Mouse (Mus musculus) neural tube, embryonic 11.5 days (tissue): Measurements from ENCODE around the gene Zfp978. TPM values are rescaled to one million over a fixed set of nuclear protein-coding genes. Genes with fewer than 3 reads are reported as not detected.
A peak's percentile ranks its signal among the peaks of the same experiment; 100 is the strongest.
"Not testable (repeated sequence)": the region's sequence is repeated elsewhere in the genome, so short reads cannot be mapped to it uniquely, and the experiment has no call there.

Experiments used
- ATAC-seq: fragments of 200-750 bp; cut with Nextera tagmentation; 2 replicates; pipeline ENCODE4 v1.8.0; 2017; ENCODE audit warnings: moderate number of reproducible peaks, mild to moderate bottlenecking, moderate TSS enrichment, moderate library complexity; ENCODE audit not compliant: insufficient read depth, low FRiP score, low TSS enrichment
- DNase-seq: peaks from one replicate; pipeline ENCODE4 v3.0.0-alpha.2; 2015; ENCODE audit warnings: low spot score
- H3K27ac ChIP-seq: fragments of 300-500 bp; sonication (generic); 2 replicates; pipeline ENCODE4 v1.5.1; 2014; ENCODE audit warnings: low read depth, mild to moderate bottlenecking, low read length
- H3K27me3 ChIP-seq: fragments of 300-500 bp; sonication (generic); 2 replicates; pipeline ENCODE4 v1.6.1; 2014; ENCODE audit warnings: mild to moderate bottlenecking, low read length, mixed read lengths; ENCODE audit not compliant: control insufficient read depth, insufficient read depth
- H3K36me3 ChIP-seq: fragments of 300-500 bp; sonication (generic); 2 replicates; pipeline ENCODE4 v1.6.1; 2014; ENCODE audit warnings: mild to moderate bottlenecking, low read length, moderate library complexity, mixed read lengths; ENCODE audit not compliant: control insufficient read depth, insufficient read depth
- H3K4me1 ChIP-seq: fragments of 300-500 bp; sonication (generic); 2 replicates; pipeline ENCODE4 v1.6.1; 2014; ENCODE audit warnings: low read length, mixed read lengths; ENCODE audit not compliant: control insufficient read depth, insufficient read depth
- H3K4me2 ChIP-seq: fragments of 300-500 bp; sonication (generic); 2 replicates; pipeline ENCODE4 v1.6.1; 2014; ENCODE audit warnings: low read depth, mild to moderate bottlenecking, moderate library complexity
- H3K4me3 ChIP-seq: fragments of 300-500 bp; sonication (generic); 2 replicates; pipeline ENCODE4 v1.5.1; 2014; ENCODE audit warnings: low read depth, low read length
- H3K9ac ChIP-seq: fragments of 300-500 bp; sonication (generic); 2 replicates; pipeline ENCODE4 v1.6.1; 2014; ENCODE audit warnings: mild to moderate bottlenecking, low read length
- H3K9me3 ChIP-seq: fragments of 300-500 bp; sonication (generic); 2 replicates; pipeline ENCODE4 v1.6.1; 2016; ENCODE audit warnings: low read length; ENCODE audit not compliant: control insufficient read depth
- WGBS: fragments of 180-500 bp; shearing (Covaris S2); extraction: QIAGEN DNeasy Blood & Tissue Kit; methylation state at CpG from one replicate; pipeline ENCODE4 v1.1.7; 2014; 5-methylcytosine and 5-hydroxymethylcytosine counted together
- polyA plus RNA-seq: library from polyadenylated mRNA; unstranded; fragments of >200 nt; fragmentation: Nextera tagmentation; extraction: Ambion mirVana; gene quantifications from 2 replicates; pipeline ENCODE4 v1.2.1, GENCODE M21; 2014

Gene Zfp978
- polyA plus RNA-seq, 1 experiment from 2014 or later = 0.28 TPM

DNA sequence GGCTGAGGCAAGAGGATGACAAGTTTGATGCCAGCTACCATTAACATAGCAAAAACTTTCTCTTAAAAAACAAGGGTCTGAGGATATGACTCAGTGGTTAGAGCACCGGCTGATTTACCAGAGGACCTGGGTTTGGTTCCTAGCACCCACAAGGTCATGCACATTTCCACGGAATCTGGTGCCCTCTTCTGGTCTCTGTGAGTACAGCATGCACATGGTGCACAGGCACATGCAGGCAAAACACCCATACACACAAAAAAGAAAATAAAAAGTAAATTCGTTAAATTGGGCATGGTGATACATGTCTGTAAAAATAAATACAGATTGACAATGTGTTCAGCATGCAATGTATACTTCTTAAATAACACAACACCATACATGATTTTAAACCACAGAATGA is 20.9 kb upstream of the Zfp978 start:
- not testable (repeated sequence) for H3K27me3 ChIP-seq, DNase-seq, H3K9ac ChIP-seq, H3K27ac ChIP-seq, H3K4me2 ChIP-seq, H3K36me3 ChIP-seq, H3K4me1 ChIP-seq, ATAC-seq, H3K4me3 ChIP-seq
- peaks cover 46% of the 10 kb centered on the region for H3K9me3 ChIP-seq
- 65% methylated on average over 3 of the region's 3 CpGs for WGBS

DNA sequence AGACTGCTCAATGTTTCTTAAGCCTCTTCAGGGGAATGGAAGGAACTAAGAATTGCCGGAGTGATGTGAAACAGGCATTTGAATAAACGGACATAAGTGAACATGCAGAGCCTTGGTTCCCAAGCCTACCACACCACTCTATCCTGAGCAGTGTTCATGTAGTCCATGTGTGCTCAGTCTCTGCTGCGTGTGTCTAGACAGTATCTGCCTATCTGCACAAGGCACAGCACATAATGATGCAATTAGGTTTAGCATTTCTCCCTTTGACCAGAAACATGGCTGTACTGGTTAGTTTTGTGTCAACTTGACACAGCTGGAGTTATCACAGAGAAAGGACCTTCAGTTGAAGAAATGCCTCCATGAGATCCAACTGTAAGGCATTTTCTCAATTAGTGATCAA is 20.2 kb upstream of the Zfp978 start:
- not testable (repeated sequence) for H3K9ac ChIP-seq, H3K27ac ChIP-seq, DNase-seq, H3K4me2 ChIP-seq, H3K27me3 ChIP-seq, ATAC-seq, H3K4me3 ChIP-seq, H3K36me3 ChIP-seq, H3K4me1 ChIP-seq
- peaks cover 40% of the 10 kb centered on the region for H3K9me3 ChIP-seq
- 89% methylated on average over 3 of the region's 3 CpGs for WGBS

DNA sequence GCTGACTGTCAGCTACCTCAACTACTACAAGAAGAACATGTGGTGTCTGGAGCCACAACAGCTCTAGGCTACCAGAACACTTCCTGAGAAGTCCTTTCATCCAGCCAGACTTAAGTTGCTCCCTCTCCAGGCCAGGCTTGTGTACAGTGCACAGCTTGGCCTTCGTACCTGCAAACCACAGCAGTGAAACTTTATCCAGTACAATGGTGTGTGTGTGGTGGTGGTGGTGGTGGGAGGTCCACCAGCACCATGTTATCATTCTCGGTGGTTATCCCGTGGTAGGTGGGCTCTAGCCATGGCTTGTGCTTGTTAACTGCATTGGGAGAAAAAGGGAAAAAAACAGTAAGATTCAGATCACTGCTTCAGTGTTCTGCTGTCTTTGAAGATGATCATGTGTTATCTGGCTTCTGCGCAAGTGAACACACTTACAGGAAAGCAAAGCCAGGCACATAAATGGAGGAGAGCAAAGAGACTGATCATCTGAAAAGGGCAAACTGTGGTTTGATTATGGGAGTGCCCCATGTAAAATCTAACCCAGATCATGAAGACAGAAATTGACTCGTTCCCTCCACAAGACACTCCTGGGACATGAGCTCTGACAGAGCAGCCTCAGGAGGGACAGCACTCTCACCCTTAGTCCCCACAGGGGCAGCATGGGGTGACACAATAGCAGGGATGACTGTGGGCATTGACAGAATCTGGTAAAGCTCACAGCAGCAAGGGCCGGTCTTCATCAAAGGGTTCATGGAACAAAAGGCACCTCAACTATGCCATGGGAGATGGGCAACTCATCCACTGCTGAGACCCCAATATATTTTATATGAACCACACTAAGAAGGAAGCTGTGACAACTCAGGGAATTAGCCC is 17.8 kb upstream of the Zfp978 start:
- not testable (repeated sequence) for H3K27ac ChIP-seq, H3K36me3 ChIP-seq, H3K4me2 ChIP-seq, H3K4me3 ChIP-seq, H3K27me3 ChIP-seq, H3K9ac ChIP-seq, H3K4me1 ChIP-seq
- H3K9me3 ChIP-seq = peaks cover 35% of the 10 kb centered on the region
- WGBS = 79% methylated on average over 6 of the region's 6 CpGs
- DNase-seq (peak; percentile 10), ATAC-seq (peak; percentile 84)

DNA sequence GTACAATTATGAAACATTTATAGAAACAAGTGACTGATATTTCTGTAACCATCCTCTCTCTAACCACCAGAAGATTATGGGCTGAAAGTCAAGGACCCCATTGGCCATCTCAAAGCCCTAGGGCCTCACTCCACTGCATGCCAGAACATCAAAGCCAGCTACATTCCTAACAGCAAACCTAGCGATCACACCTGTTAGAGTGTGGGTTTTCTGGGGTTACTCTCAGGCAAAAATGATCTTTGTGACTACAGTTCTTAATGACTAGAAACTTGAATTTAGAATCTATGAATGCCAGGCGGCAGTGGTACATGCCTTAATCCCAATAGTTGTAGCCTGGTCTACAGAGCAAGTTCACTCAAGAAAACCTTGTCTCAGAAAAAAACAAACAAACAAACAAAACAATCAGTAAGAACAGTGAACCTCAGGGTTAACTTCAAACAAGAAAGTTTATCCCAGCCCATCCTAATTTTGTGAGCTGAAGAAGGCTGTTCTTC is 16.0 kb upstream of the Zfp978 start:
- H3K4me2 ChIP-seq, DNase-seq, ATAC-seq, H3K4me1 ChIP-seq, H3K27ac ChIP-seq, H3K9ac ChIP-seq, H3K36me3 ChIP-seq, H3K27me3 ChIP-seq, H3K4me3 ChIP-seq: not testable (repeated sequence)
- 88% methylated on average over 2 of the region's 2 CpGs for WGBS
- peaks cover 40% of the 10 kb centered on the region for H3K9me3 ChIP-seq

DNA sequence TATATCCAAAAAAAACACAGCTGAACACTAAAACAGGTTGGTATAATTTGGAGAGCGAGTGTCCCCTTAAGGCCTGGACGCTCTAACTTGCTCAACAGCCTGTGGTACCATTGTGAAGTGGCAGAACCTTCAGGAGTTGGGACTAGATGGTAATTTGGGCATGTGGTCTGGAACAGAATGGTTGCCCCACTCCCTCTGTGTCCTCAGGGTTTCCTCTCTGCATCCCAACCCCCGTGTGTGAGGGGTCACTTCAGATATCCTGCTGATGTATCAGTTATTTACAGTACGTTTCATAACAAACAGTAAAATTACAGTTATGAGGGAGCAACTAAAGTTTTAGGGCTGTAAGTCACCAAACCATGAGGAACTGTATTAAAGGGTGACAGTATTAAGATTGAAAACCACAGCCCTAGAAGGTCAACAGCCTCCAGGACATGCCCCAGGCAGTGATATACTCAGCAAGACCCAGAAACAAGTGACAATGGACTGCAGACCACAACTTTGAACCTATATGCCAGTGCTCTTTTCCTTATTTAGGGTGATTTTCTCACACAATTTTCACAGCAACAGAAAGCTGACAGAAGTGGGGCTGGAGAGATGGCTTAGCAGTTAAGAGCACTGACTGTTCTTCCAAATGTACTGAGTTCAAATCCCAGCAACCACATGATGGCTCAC is 14.6 kb upstream of the Zfp978 start:
- peaks cover 48% of the 10 kb centered on the region for H3K9me3 ChIP-seq
- not testable (repeated sequence) for H3K27me3 ChIP-seq, H3K36me3 ChIP-seq, H3K4me2 ChIP-seq, H3K27ac ChIP-seq, ATAC-seq, H3K9ac ChIP-seq, H3K4me3 ChIP-seq, H3K4me1 ChIP-seq
- DNase-seq = peak; percentile 6
- WGBS = 67% methylated on average over 4 of the region's 4 CpGs

DNA sequence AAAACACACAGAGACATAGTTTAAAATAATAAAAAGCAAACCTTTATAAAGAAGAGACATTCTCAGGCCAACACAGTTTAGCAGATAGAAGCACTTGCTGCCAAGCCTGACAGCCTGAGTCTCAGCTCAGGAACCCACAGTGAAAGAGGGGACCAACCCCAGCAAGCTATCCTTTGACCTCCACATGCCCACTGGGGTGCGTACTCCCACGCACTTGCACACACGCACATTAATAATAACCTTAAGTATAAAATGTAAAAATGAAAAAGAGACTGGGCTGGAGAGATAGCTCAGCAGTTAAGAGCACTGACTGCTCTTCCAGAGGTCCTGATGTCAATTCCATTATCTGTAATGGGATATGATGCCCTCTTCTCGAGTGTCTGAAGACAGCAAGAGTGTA is 13.8 kb upstream of the Zfp978 start:
- not testable (repeated sequence) for H3K27me3 ChIP-seq, H3K27ac ChIP-seq, H3K36me3 ChIP-seq, H3K4me3 ChIP-seq, ATAC-seq, H3K4me1 ChIP-seq, H3K4me2 ChIP-seq, H3K9ac ChIP-seq
- WGBS = 62% methylated on average over 4 of the region's 4 CpGs
- H3K9me3 ChIP-seq = peaks cover 48% of the 10 kb centered on the region
- DNase-seq = peak; percentile 5

DNA sequence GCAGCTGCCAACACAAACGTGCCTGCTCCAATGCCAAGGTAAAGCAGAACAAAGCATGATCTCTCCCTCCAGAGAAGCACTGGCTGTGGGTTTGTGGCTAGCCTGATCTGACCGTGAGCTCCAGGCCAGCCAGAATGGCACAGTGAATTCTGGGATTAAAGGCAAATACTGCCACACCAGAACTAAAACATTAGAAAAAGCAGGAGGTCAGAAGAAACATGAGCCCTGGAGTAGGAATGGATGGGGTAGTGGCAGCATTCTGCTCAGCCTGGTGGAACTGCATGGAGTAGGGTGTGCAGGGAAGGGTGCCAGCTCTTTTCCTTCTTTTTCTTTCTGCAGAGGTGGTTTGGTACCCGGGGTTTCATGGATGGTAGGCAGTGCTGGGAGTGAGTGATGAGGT is 13.2 kb upstream of the Zfp978 start:
- H3K4me3 ChIP-seq, H3K36me3 ChIP-seq, H3K27me3 ChIP-seq, H3K4me1 ChIP-seq, H3K4me2 ChIP-seq, H3K27ac ChIP-seq, DNase-seq, ATAC-seq, H3K9ac ChIP-seq: not testable (repeated sequence)
- peaks cover 47% of the 10 kb centered on the region for H3K9me3 ChIP-seq
- WGBS = 87% methylated on average over 1 of the region's 3 CpGs

DNA sequence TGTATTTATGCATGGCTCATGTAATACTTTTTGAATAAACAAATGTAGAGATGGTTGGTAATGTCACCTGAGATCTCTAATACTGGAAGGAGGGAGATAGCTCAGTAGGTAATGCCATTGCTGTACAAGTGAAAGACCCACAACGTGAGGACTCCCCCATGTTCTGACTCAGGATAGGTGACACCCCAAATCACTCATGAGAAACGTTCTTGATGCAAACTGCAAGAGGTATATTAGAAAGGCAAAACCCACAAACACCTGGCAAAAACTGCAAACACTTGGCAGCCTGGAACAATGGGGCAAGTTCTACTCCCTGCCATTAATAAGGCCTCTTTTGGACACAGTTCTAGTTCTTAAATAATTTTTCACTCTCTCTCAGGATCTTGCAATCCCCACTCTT is 12.7 kb upstream of the Zfp978 start:
- H3K4me2 ChIP-seq, H3K27me3 ChIP-seq, H3K9ac ChIP-seq, ATAC-seq, H3K36me3 ChIP-seq, H3K27ac ChIP-seq, H3K4me3 ChIP-seq, DNase-seq, H3K4me1 ChIP-seq: not testable (repeated sequence)
- WGBS = 79% methylated on average over 2 of the region's 2 CpGs
- peaks cover 42% of the 10 kb centered on the region for H3K9me3 ChIP-seq
